ENCODE assay signal across 30 mouse cellular contexts in genomic region chr1:185828486-185828885, GRCm38 (mm10).
"Had no signal": no experiment of that assay in that cellular context is flagged by ENCODE, and none has a peak within 500 bp of the region (broad histone marks: within the 10 kb centered on the region; RNA-seq: fewer than 3 reads in every experiment).

No protein-coding gene starts in this region.

- H3K27ac ChIP-seq: heart, embryonic 13.5 days; heart, embryonic 15.5 days; hindbrain, embryonic 10.5 days; hindbrain, embryonic 12.5 days; hindbrain, embryonic 13.5 days; hindbrain, embryonic 14.5 days; hindbrain, embryonic 15.5 days; hindbrain, postnatal 0 days; intestine, embryonic 15.5 days; kidney, embryonic 15.5 days; kidney, postnatal 0 days; layer of hippocampus, adult 2 months; left cerebral cortex, adult 2 months had no signal

- H3K4me1 ChIP-seq: heart, embryonic 12.5 days; heart, embryonic 13.5 days; heart, embryonic 15.5 days; hindbrain, embryonic 10.5 days; hindbrain, embryonic 12.5 days; hindbrain, embryonic 15.5 days had no signal

- H3K27me3 ChIP-seq: heart, embryonic 12.5 days; heart, embryonic 13.5 days; heart, embryonic 15.5 days; hindbrain, embryonic 12.5 days; hindbrain, embryonic 13.5 days; hindbrain, embryonic 15.5 days; intestine, embryonic 15.5 days; kidney, embryonic 15.5 days had no signal

- H3K4me3 ChIP-seq: heart, embryonic 12.5 days; heart, embryonic 13.5 days; heart, embryonic 15.5 days; hindbrain, embryonic 10.5 days; hindbrain, embryonic 12.5 days; hindbrain, embryonic 13.5 days; hindbrain, embryonic 15.5 days; intestine, embryonic 15.5 days; kidney, embryonic 15.5 days; layer of hippocampus, adult 2 months; left cerebral cortex, adult 2 months had no signal

- DNase-seq: heart, postnatal 10 days; heart, postnatal 14 days; heart, postnatal 36 days; heart, postnatal 4 days; kidney, adult 11 months; kidney, adult 18-20 months; kidney, adult 2 months; kidney, adult 8-10 months; kidney, adult 9 months; kidney, postnatal 10 days; kidney, postnatal 14 days; kidney, postnatal 25 days; kidney, postnatal 36 days; kidney, postnatal 4 days; layer of hippocampus, adult 9-11 months; layer of hippocampus, postnatal 36 days had no signal
